Mouse (Mus musculus) lung, postnatal 0 days (tissue): ENCODE results near the gene Sox6. TPM values are rescaled to one million over a fixed set of nuclear protein-coding genes. Genes with fewer than 3 reads are reported as not detected.

Experiments
- ATAC-seq: fragments of 200-750 bp; cut with Nextera tagmentation; 2 replicates; pipeline ENCODE4 v1.8.0; 2017; ENCODE audit warnings: moderate library complexity
- DNase-seq: peaks from one replicate; pipeline ENCODE4 v3.0.0-alpha.2; 2016; ENCODE audit warnings: low spot score
- H3K27ac ChIP-seq: fragments of 300-500 bp; sonication (generic); 2 replicates; pipeline ENCODE4 v1.5.1; 2014; ENCODE audit warnings: antibody characterized with exemption, mild to moderate bottlenecking, low read length, mixed read lengths
- H3K27me3 ChIP-seq: fragments of 300-500 bp; sonication (generic); replicated peaks from 2 replicates; pipeline ENCODE4 v1.6.1; 2014; ENCODE audit warnings: low read length, mixed read lengths; ENCODE audit not compliant: insufficient read depth
- H3K36me3 ChIP-seq: fragments of 300-500 bp; sonication (generic); 2 replicates; pipeline ENCODE4 v1.6.1; 2014; ENCODE audit warnings: low read length, mixed read lengths; ENCODE audit not compliant: insufficient read depth
- H3K4me1 ChIP-seq: fragments of 300-500 bp; sonication (generic); 2 replicates; pipeline ENCODE4 v1.6.1; 2014; ENCODE audit warnings: antibody characterized with exemption, low read depth, low read length, mixed read lengths; ENCODE audit not compliant: insufficient read depth
- H3K4me2 ChIP-seq: fragments of 300-500 bp; sonication (generic); replicated peaks from 2 replicates; pipeline ENCODE4 v1.6.1; 2014; ENCODE audit warnings: low read depth, mild to moderate bottlenecking, low read length, moderate library complexity, mixed read lengths
- H3K4me3 ChIP-seq: fragments of 300-500 bp; sonication (generic); 2 replicates; pipeline ENCODE4 v1.5.1; 2014; ENCODE audit warnings: low read depth, low read length
- H3K9ac ChIP-seq: fragments of 300-500 bp; sonication (generic); replicated peaks from 2 replicates; pipeline ENCODE4 v1.6.1; 2014; ENCODE audit warnings: low read depth, mild to moderate bottlenecking
- H3K9me3 ChIP-seq: fragments of 300-500 bp; sonication (generic); 2 replicates; pipeline ENCODE4 v1.6.1; 2016; ENCODE audit warnings: low read length, mixed read lengths
- CTCF ChIP-seq: IDR thresholded peaks from 2 replicates; pipeline ENCODE4 v1.5.1; 2016; ENCODE audit warnings: antibody characterized with exemption, mild to moderate bottlenecking
- EP300 ChIP-seq: IDR thresholded peaks from 2 replicates; pipeline ENCODE4 v1.6.1; 2016; ENCODE audit warnings: antibody characterized with exemption, mild to moderate bottlenecking, control low read depth
- WGBS: fragments of 180-500 bp; shearing (Covaris S2); extraction: QIAGEN DNeasy Blood & Tissue Kit; methylation state at CpG from one replicate; pipeline ENCODE4 v1.1.7; 2014; 5-methylcytosine and 5-hydroxymethylcytosine counted together
- polyA plus RNA-seq: library from polyadenylated mRNA; unstranded; fragments of >200 nt; fragmentation: Nextera tagmentation; extraction: Ambion mirVana; gene quantifications from 2 replicates; pipeline ENCODE4 v1.2.1, GENCODE M21; 2015

Gene Sox6
- polyA plus RNA-seq, 1 experiment from 2014 or later, result 6.8 TPM

DNA sequence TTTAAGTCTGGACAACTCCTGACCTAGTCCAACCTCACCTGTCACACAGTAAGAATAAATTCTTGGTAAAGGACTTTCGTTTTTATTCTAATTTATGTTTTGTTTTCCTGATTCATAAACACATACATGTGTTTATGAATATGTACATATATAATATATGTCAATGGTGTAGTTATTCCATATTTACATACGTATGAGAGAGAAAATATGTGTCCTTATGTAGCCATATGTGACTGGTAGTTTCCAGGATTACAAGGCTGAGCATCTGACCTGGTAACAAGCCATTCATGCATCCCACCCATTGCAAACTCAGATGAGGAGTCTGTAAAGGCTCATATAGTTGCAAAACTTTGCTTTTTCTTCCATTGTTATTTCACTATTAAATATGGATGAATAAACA is 366.8 kb downstream of the Sox6 start:
- Histone ChIP-seq H3K4me1 (peaks cover 8% of the 10 kb centered on the region; the same call in 1 of the 2 replicates), H3K27me3 (no peaks in the 10 kb centered on the region), H3K4me2 (no peak overlapping the region), H3K27ac (no peak overlapping the region), H3K4me3 (no peak overlapping the region), H3K9ac (no peak overlapping the region), H3K9me3 (no peaks in the 10 kb centered on the region), H3K36me3 (no peaks in the 10 kb centered on the region)
- 81% methylated on average over 2 of the region's 2 CpGs for WGBS
- no peak for ATAC-seq
- no peak for TF ChIP-seq CTCF
- no peak for DNase-seq

DNA sequence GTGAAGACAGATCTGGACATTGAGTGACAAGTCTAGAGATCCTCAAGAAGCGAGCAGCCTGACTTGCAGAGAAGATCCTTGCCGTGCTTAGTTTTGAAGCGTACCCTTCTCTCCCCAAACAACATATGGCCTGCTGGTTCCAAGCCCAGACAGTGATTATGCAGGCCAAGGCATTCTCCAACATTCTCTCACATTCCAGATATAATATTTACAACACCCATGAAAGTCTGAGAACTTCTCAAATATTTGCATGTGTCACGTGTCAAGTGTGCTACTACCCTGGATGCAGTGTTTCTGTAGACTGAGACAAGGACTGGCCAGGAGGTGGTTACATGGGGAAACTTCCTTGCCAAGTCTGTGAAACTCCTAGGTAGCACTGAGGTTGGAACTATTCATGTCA is 367.3 kb downstream of the Sox6 start:
- DNase-seq, result peak; percentile 67
- Histone ChIP-seq H3K9me3 (no peaks in the 10 kb centered on the region), H3K27me3 (no peaks in the 10 kb centered on the region), H3K9ac (no peak overlapping the region), H3K36me3 (no peaks in the 10 kb centered on the region), H3K4me2 (no peak overlapping the region), H3K4me3 (no peak overlapping the region), H3K27ac (no peak overlapping the region), H3K4me1 (peaks cover 8% of the 10 kb centered on the region; the same call in 1 of the 2 replicates)
- peak; percentile 80 for ATAC-seq
- WGBS, result 32% methylated on average over 4 of the region's 4 CpGs
- peak; percentile 26; the same call in 1 of the 2 replicates for TF ChIP-seq EP300
- TF ChIP-seq CTCF, result no peak

DNA sequence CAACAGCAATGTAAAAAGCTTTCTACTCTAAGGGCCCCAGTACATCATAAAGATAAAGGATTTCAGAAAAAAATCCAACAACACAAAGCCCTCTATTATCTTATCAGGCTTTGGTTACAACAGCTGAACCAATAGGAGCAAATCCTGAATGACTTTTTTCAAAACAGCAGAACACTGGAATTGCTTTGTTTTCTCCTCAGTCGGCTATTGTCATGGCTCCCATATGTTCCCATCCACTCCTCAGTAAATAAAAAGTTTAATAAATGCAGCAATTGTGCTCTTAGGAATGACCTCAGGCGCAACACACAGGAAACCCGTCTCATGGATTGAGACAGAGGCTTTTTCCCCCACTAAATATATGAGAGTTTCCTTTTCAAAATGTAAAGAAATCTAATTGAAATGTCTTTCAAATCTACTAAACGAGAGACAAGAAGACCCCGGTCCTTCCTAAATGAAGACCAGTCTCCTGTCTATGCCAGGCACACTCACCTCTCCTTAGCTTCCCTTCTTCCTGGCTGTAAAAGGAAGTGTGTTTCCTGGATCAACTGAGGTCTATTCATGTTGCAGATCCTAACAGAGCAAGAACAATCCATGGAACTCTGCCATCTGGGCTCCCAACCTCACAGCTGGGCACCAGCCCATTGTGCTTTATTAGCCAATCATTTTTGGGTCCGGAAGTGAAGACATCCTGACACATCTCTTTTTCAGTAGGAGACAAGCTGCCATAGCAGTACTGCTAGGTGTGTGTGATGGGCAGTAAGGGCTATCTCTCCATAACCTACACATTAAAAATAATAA is 369.2 kb downstream of the Sox6 start:
- peak; percentile 77 for ATAC-seq
- Histone ChIP-seq H3K4me2 (no peak overlapping the region), H3K9me3 (no peaks in the 10 kb centered on the region), H3K9ac (no peak overlapping the region), H3K36me3 (no peaks in the 10 kb centered on the region), H3K27ac (no peak overlapping the region), H3K27me3 (no peaks in the 10 kb centered on the region), H3K4me3 (no peak overlapping the region), H3K4me1 (peaks cover 8% of the 10 kb centered on the region; the same call in 1 of the 2 replicates)
- TF ChIP-seq EP300, result no peak
- TF ChIP-seq CTCF, result no peak
- DNase-seq, result peak; percentile 50
- 38% methylated on average over 6 of the region's 6 CpGs for WGBS

DNA sequence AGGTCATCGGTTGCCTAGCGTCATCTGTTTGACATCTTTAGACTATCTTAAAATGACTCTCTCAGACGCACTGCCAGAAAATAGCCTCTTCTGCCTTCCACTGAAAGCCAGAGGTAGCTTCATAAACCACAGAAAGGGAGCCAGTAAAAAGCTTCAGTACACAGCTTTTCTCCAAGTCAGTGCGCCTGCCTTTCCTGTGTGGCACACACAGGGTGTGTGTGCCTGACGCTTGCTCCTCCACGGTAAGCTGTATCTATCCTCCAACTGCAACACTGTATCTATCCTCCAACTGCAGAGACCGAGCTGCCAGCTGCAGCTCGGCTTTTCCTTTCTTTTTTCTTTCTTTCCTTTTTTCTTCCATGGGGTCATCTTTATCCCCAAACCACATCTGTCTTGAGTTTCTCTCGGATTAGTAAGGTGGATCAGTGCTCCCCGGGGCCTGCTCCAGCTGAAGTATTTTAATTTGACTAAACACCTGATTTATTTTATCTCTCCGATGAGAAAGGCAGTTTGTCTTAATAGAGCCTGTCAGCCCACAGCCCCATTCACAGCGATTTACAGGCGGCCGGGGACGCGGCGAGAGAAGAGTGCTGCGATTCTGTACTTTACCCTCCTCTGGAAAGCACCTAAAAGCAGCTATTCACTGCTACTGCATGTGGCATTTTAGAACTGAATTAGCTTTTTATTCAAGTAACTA is 371.8 kb downstream of the Sox6 start:
- 43% methylated on average over 18 of the region's 18 CpGs for WGBS

DNA sequence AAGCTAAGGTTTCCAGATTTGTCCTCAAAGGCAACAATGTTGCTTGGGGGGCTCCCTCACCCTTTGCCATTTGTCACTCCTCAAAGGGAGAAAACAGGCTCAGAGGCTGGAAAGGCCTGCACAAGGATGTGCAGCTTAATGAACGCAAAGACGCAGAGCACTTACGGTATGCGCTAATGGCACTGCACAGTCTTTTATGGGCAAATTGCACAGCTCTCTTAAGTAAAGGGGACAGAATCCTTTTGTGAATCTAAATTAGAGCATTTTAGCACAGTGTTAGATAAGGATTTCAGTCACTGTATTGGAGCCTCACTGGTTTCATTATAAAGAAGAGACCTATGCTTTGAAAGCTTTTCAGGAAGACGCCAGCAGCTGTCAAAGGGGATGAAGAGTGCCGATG is 375.2 kb downstream of the Sox6 start:
- TF ChIP-seq EP300 (no peak), CTCF (no peak)
- Histone ChIP-seq H3K4me3 (no peak overlapping the region), H3K4me2 (no peak overlapping the region), H3K27ac (no peak overlapping the region), H3K36me3 (no peaks in the 10 kb centered on the region), H3K9me3 (no peaks in the 10 kb centered on the region), H3K4me1 (no peaks in the 10 kb centered on the region), H3K27me3 (no peaks in the 10 kb centered on the region), H3K9ac (no peak overlapping the region)
- DNase-seq, result no peak
- no peak for ATAC-seq
- WGBS, result 84% methylated on average over 6 of the region's 6 CpGs

More for the DNA sequence above, 371.8 kb downstream of the Sox6 start:
- Histone ChIP-seq H3K9me3 (no peaks in the 10 kb centered on the region), H3K4me3 (no peak overlapping the region), H3K36me3 (no peaks in the 10 kb centered on the region), H3K4me1 (peaks cover 8% of the 10 kb centered on the region; the same call in 1 of the 2 replicates), H3K9ac (no peak overlapping the region), H3K27me3 (no peaks in the 10 kb centered on the region), H3K27ac (no peak overlapping the region), H3K4me2 (no peak overlapping the region)
- TF ChIP-seq CTCF, result no peak
- ATAC-seq (no peak), DNase-seq (no peak)

DNA sequence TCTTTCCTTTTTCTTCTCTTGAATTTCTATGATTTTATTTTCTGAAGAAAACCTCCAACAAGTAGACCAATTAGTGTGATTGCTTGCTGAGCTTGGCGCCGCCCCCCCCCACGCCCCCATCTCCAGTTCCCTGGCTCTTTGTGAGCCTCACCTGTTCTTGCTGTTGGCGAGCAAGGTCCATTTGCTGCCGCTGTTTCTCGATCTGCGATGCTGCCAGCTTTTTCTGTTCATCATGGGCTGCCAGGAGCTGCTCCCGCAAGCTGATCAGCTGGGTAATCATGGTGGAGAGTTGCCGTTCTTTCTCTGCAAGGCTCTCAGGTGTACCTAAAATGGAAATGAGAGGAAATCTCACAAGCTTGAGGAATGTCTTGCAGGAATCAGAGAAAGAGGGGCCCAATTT is 376.5 kb downstream of the Sox6 start:
- H3K36me3 ChIP-seq, result no peaks in the 10 kb centered on the region
- H3K27ac ChIP-seq, result no peak overlapping the region
- no peaks in the 10 kb centered on the region for H3K27me3 ChIP-seq
- no peak overlapping the region for H3K9ac ChIP-seq
- no peak overlapping the region for H3K4me2 ChIP-seq
- 68% methylated on average over 9 of the region's 9 CpGs for WGBS
- H3K4me1 ChIP-seq, result no peaks in the 10 kb centered on the region
- H3K4me3 ChIP-seq, result no peak overlapping the region
- H3K9me3 ChIP-seq, result no peaks in the 10 kb centered on the region
- TF ChIP-seq CTCF (no peak), EP300 (no peak)
- no peak for DNase-seq
- ATAC-seq, result no peak
